Mouse (Mus musculus): ENCODE measurements around the gene Rprd1b. TPM values are rescaled to one million over a fixed set of nuclear protein-coding genes. Genes with fewer than 3 reads are reported as not detected.
"Not testable (repeated sequence)": the region's sequence is repeated elsewhere in the genome, so short reads cannot be mapped to it uniquely, and the experiment has no call there.

Rprd1b gene
- polyA plus RNA-seq, 3 experiments from 2014 or later = 19.4 to 23.4 (median 21.2) TPM

GRCm38 (mm10) chr2:158043504-158043903, 15.2 kb downstream of the Rprd1b start:
- no peak for ATAC-seq

GRCm38 (mm10) chr2:158046186-158046585, 17.9 kb downstream of the Rprd1b start:
- ATAC-seq = no peak

GRCm38 (mm10) chr2:158047903-158048302, 19.6 kb downstream of the Rprd1b start:
- ATAC-seq = no peak

GRCm38 (mm10) chr2:158048718-158049117, 20.4 kb downstream of the Rprd1b start:
- no peak for ATAC-seq

GRCm38 (mm10) chr2:158050116-158050515, 21.8 kb downstream of the Rprd1b start:
- no peak for ATAC-seq

GRCm38 (mm10) chr2:158054596-158054995, 26.3 kb downstream of the Rprd1b start:
- no peak for ATAC-seq

GRCm38 (mm10) chr2:158055383-158055782, 27.1 kb downstream of the Rprd1b start:
- not testable (repeated sequence) for ATAC-seq

- no peak for ATAC-seq
Observed at GRCm38 (mm10) chr2:158057030-158057429, 28.7 kb downstream of the Rprd1b start.

GRCm38 (mm10) chr2:158058534-158058933, 30.2 kb downstream of the Rprd1b start:
- ATAC-seq = no peak

- no peak for ATAC-seq
Observed at GRCm38 (mm10) chr2:158059666-158060105, 31.4 kb downstream of the Rprd1b start.

- no peak for ATAC-seq
Observed at GRCm38 (mm10) chr2:158063036-158063435, 34.7 kb downstream of the Rprd1b start.

GRCm38 (mm10) chr2:158064571-158065048, 36.3 kb downstream of the Rprd1b start:
- ATAC-seq = no peak

- ATAC-seq = no peak
Observed at GRCm38 (mm10) chr2:158065064-158065463, 36.8 kb downstream of the Rprd1b start.

- ATAC-seq = no peak
Observed at GRCm38 (mm10) chr2:158066456-158066855, 38.2 kb downstream of the Rprd1b start.

- ATAC-seq = no peak
Observed at GRCm38 (mm10) chr2:158067260-158067824, 39.0 kb downstream of the Rprd1b start.

- no peak for ATAC-seq
Observed at GRCm38 (mm10) chr2:158068444-158068971, 40.2 kb downstream of the Rprd1b start.

GRCm38 (mm10) chr2:158070885-158071632, 42.8 kb downstream of the Rprd1b start:
- ATAC-seq = no peak

GRCm38 (mm10) chr2:158071633-158071995, 43.3 kb downstream of the Rprd1b start:
- ATAC-seq = no peak

GRCm38 (mm10) chr2:158074835-158075234, 46.5 kb downstream of the Rprd1b start:
- no peak for ATAC-seq

- ATAC-seq = no peak
Observed at GRCm38 (mm10) chr2:158076690-158077089, 48.4 kb downstream of the Rprd1b start.

GRCm38 (mm10) chr2:158077981-158078380, 49.7 kb downstream of the Rprd1b start:
- no peak for ATAC-seq

- ATAC-seq = no peak
Observed at GRCm38 (mm10) chr2:158078971-158079370, 50.7 kb downstream of the Rprd1b start.

- ATAC-seq = no peak
Observed at GRCm38 (mm10) chr2:158079843-158080395, 51.6 kb downstream of the Rprd1b start.
